Mouse (Mus musculus): ENCODE measurements around the gene Vmn1r231.

The Vmn1r231 gene

GRCm38 (mm10) chr17:20904991-20905390 is at the start of gene Vmn1r231:
TSS of gene Vmn1r231 (minus strand) at chr17:20905091.
- DNase-seq (ENCODE audit: extremely low spot score), result no peak

- no peak for DNase-seq (ENCODE audit: extremely low spot score)
These were observed 41.7 kb upstream of the Vmn1r231 start for GRCm38 (mm10) chr17:20946636-20947035.

- DNase-seq (ENCODE audit: extremely low spot score), result no peak
These were observed 41.2 kb upstream of the Vmn1r231 start for GRCm38 (mm10) chr17:20946026-20946565.

- DNase-seq (ENCODE audit: extremely low spot score), result peak; percentile 97
These were observed 40.3 kb upstream of the Vmn1r231 start, which contains the start of gene Ppp2r1a for GRCm38 (mm10) chr17:20944985-20945891. TSS of gene Ppp2r1a (plus strand) at chr17:20945311.

GRCm38 (mm10) chr17:20944226-20944625 is 39.3 kb upstream of the Vmn1r231 start:
- DNase-seq (ENCODE audit: extremely low spot score), result no peak

- DNase-seq (ENCODE audit: extremely low spot score), result no peak
These were observed 14.7 kb upstream of the Vmn1r231 start, which contains the start of gene Vmn1r232 for GRCm38 (mm10) chr17:20919614-20920013. TSS of gene Vmn1r232 (minus strand) at chr17:20919714.

GRCm38 (mm10) chr17:20840144-20840543 is 64.7 kb downstream of the Vmn1r231 start, which contains the start of gene Vmn1r230:
TSS of gene Vmn1r230 (plus strand) at chr17:20840444.
- DNase-seq (ENCODE audit: extremely low spot score), result no peak
